In the genomic region with DNA sequence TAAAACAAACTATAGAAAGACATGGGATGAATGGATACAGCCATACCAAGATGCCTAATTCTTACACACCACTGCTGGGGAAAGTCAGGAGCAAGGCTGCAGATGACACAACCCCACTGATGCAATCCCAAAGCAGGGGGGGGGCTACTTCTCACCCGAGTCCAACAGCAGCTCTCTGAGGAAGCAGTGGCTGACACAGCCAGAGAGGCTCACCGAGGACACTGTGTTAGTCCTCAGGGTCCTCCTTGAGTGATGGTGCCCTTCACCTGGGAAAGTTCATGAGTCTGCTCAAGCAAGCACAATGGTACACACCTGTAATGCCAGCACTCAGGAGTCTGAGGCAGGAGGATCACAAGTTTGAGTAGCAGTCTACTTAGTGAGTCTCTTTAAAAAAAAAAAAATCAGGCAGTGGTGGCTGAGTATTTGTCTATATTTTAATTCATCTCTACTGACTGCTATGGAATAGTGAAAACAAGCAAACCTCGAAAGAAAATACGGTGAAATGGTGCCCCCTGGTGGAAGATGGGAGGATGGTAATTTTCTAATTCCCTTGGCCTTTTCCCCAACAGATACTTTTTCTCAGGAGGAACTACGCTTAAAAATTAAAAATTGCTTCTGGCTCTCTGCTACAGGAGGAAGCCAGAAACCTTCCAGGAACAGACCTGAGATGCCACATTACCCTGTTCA, we compare ENCODE assay signal across 8 mouse cellular contexts. TPM values are rescaled to one million over a fixed set of nuclear protein-coding genes. Genes with fewer than 3 reads are reported as not detected.
DNase-seq lines count a peak whose midpoint lies in the region; ATAC-seq and TF ChIP-seq lines count a peak whose summit lies in the region.

No protein-coding gene starts in this region.

- ATAC-seq in frontal cortex, adult (ENCODE audit: low TSS enrichment): 0 out of 2 replicates have a peak, but pooled peaks have one; percentile 23

- peak; percentile 68 for TF ChIP-seq CTCF in E14TG2a.4 (conservative IDR thresholded peaks at IDR 0.05; ENCODE audit: low read length)

- H3K4me1 ChIP-seq in E14TG2a.4 (replicated peaks; ENCODE audit: low read depth, low read length): no peaks in the 10 kb centered on the region

- intact Hi-C loops in heart, postnatal 25 days (cut with DNase I): loop anchor here (1.0 to 5.0 kb wide), 6 partner anchors 35 to 386 kb away; a partner anchor contains a TSS

- no peak overlapping the region for H3K4me3 ChIP-seq in E14TG2a.4 (replicated peaks; ENCODE audit: low read length)

- H3K36me3 ChIP-seq in E14TG2a.4 (ENCODE audit: insufficient read depth, low read length): peaks cover 6% of the 10 kb centered on the region; the same call in 1 of the 2 replicates

- peak; percentile 70 to 90 for DNase-seq in heart, adult 18-20 months
- DNase-seq in heart, postnatal 25 days (ENCODE audit: low spot score): no peak
- DNase-seq in c-Kit-positive CD71-negative TER-119-negative erythroid progenitor cells, embryonic 14.5 days (ENCODE audit: low read depth): peak; percentile 74
- DNase-seq in large intestine, adult 2 months (ENCODE audit: low read depth, low spot score): peak; percentile 74
- peak; percentile 83 for DNase-seq in lung, postnatal 36 days
- DNase-seq in spleen, postnatal 4 days (ENCODE audit: low spot score in 2 of 2): peak; percentile 57 to 84

- H3K9me3 ChIP-seq in E14TG2a.4 (ENCODE audit: low read length): no peaks in the 10 kb centered on the region

- H3K27me3 ChIP-seq in E14TG2a.4 (ENCODE audit: insufficient read depth, low read length): no peaks in the 10 kb centered on the region

- 15% methylated on average over 5 of the region's 5 CpGs for WGBS in large intestine, adult 2 months

RNA-seq across cellular contexts. Expression of a gene that starts 12.2 kb away (rescaled TPM):
- total RNA-seq in heart, adult 18-20 months (2021): 10 to 100 TPM; 25.5 to 26.9 TPM
- 10 to 100 TPM; 26.1 to 30.3 TPM for total RNA-seq in heart, postnatal 25 days (2021)
- polyA plus RNA-seq in large intestine, adult 2 months (2012; rRNA removed): 34.5 and 43.4 TPM in 2 replicates

RNA-seq across cellular contexts. Expression of a gene that starts 12.2 kb away (rescaled TPM):
- total RNA-seq in heart, adult 18-20 months (2021): 1 to 10 TPM; 3.5 to 3.8 TPM
- total RNA-seq in heart, postnatal 25 days (2021): 1 to 10 TPM; 4.1 TPM
- 15.3 and 16.3 TPM in 2 replicates for polyA plus RNA-seq in large intestine, adult 2 months (2012; rRNA removed)

RNA-seq across cellular contexts. Expression of a gene that starts 50.2 kb away (rescaled TPM):
- total RNA-seq in heart, adult 18-20 months (2021): under 1 TPM; 0.50 to 0.90 TPM
- total RNA-seq in heart, postnatal 25 days (2021): not detected
- 0.17 and 0.41 TPM in 2 replicates for polyA plus RNA-seq in large intestine, adult 2 months (2012; rRNA removed)

RNA-seq across cellular contexts. Expression of a gene that starts 50.2 kb away (rescaled TPM):
- total RNA-seq in heart, adult 18-20 months (2021): 1 to 10 TPM; 3.2 to 4.3 TPM
- total RNA-seq in heart, postnatal 25 days (2021): 1 to 10 TPM; 1.4 to 3.2 TPM
- polyA plus RNA-seq in large intestine, adult 2 months (2012; rRNA removed): 7.3 and 7.9 TPM in 2 replicates
